Mouse (Mus musculus): ENCODE data around the gene Sox8.

Sox8 gene

GRCm38 (mm10) chr17:25570648-25571452 lies at the start of gene Sox8:
Gene Sox8 (minus strand): TSS chr17:25570686.
- peak; percentile 33 to 74 for DNase-seq (ENCODE audit: low spot score in 2 of 2)

- no peak for DNase-seq (ENCODE audit: low spot score in 2 of 2)
Measured at GRCm38 (mm10) chr17:25618508-25619056, 48.1 kb upstream of the Sox8 start.

- DNase-seq (ENCODE audit: low spot score in 2 of 2): no peak
Measured at GRCm38 (mm10) chr17:25614723-25615510, 44.4 kb upstream of the Sox8 start.

DNA sequence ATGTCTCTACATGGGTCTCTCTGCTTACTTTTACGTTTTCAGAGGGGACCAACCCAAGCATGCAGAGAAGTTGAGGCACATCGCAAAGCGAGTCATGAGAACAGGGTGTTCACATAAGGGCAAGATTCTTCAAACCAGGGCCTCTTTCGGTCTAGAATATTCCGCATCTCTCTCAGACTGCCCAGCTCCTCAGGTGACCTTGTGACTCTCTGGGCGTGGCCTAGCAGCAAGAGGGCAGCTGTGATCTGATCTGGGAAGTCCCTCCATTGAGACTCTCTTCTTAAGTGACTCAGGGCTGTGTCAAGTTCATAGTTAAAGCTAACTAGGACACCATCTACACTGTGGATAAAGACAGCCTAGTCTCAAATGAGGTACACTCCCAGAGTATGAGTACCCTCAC lies 42.8 kb upstream of the Sox8 start:
- no peak for DNase-seq (ENCODE audit: low spot score in 2 of 2)

DNA sequence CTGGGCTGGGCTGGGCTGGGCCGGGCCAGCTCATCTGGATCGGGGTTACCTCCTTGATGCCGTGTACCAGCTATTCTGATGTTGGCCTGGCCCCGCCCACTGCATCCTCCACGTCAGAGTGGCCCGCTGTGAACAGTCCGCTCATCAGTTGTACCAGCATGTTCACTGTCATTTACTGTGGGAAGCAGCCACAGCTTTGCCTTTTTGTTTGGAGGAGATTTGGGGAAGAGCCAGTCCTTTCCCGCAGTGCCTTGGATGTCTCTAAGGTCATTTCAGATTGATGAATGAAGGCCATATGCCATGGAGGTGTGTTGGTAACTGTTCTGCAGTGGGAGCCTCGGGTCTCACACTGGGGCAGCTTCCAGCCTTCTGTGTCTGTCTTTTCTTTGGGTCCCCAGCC lies 42.1 kb upstream of the Sox8 start:
- no peak for DNase-seq (ENCODE audit: low spot score in 2 of 2)

DNA sequence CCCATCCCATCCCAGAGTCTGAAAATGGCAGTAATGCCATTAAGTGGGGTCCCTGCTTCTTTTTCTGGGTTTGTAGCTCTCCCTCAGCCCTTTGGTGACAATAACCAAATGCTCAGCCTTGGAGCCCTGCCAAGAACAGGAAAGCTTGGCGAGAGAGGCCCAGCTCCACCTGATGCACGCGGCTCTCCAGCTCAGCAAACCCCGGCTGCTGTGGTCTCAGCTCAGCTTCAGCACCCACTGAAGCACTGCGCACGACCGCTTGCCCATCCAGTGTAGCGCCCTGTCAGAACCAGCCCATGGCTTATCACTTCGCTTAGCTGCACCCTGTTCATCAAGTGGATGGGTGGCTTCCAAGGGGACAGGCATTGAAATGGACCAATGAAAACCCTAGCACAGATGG lies 39.7 kb upstream of the Sox8 start:
- no peak for DNase-seq (ENCODE audit: low spot score in 2 of 2)

DNA sequence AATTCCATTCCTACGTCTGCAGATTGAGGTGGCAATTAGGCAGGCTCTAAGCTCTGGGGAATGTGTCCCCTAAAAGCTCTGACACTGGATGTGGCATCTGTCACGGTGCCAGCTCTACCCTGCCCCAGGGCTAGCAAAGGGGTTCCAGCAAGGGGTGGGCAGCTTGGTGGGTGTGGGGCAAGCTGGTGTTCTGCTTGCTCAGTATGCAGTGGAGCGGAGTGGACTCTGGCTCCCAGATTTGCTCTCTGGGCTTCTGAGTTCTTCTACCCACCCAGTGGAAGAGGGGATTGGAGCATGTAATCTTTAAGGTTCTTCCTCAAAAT lies 39.0 kb upstream of the Sox8 start:
- DNase-seq (ENCODE audit: low spot score in 2 of 2): no peak

DNA sequence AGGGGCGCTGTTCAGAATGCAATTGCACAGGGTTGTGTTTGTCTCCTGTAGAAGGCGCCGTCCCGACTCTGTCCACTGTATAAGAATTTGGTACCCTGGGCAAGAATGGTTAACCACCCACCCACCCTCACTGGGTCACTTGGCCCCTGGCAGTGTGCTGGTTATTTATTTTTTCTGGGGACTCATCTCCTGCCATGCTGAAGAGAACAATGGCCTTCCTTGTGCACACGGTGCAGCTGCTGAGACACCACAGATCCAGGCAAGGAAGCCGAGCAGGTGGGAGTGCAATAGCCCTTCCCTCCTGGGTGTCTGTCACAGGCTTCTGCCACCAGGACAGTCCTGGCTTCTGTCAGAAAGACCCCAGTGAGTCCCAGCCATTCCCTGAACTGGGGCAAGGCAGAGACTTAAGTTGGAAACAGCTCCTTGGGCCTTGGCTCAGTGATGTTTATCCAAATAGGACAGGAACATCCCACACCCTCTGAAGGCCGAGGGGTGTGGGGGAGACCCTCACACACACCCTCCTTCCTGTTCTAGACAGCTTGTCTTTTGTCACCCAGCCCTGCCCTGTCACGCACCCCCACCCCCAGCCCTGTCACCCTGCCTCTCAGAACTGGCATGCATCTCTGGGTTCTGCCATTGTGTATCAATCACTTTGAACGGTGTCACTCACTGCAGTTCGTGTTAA lies 38.5 kb upstream of the Sox8 start:
- no peak for DNase-seq (ENCODE audit: low spot score in 2 of 2)

GRCm38 (mm10) chr17:25608137-25608785 lies 37.8 kb upstream of the Sox8 start:
- DNase-seq (ENCODE audit: low spot score in 2 of 2): no peak

DNA sequence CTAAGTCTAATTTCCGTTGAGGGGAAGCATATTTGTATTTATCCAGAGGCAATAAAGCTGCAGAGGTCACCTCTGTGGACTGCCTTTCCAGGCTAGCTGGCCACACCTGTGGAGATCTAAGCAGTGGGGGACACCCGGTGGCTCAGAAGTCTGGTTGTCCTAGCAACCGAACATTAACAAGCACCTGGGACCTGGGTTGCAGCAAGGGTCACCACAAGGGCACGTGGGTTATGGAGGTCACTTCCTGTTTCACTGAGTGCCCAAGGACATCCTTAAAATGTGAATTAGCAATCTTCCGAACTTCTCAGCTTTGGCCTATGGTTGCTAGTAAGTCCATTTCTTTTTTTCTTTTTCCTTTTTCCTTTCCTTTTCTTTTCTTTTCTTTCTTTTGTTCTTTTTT lies 33.7 kb upstream of the Sox8 start:
- DNase-seq (ENCODE audit: low spot score in 2 of 2): no peak

- no peak for DNase-seq (ENCODE audit: low spot score in 2 of 2)
Measured at GRCm38 (mm10) chr17:25602366-25602765, 31.9 kb upstream of the Sox8 start.

GRCm38 (mm10) chr17:25597537-25597936 lies 27.1 kb upstream of the Sox8 start:
- no peak for DNase-seq (ENCODE audit: low spot score in 2 of 2)

DNA sequence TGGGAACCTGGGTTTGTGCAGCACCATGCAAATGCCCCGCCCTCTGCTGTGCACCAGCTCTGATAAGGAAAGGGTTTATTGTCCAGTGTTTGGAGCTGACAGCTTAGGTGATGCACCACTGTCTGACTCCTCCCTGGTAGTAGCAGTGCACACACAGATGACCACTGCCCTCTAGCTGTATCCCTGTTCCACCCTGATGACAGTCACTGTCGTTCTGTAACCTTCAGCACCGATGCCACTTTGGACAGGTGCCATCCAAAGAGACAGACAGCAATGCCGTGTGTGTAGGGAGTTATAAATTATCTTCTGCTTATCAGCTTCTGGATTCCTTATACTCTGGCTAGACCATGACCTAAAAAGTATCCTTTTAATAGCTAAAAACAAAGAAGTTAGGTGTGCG lies 25.0 kb upstream of the Sox8 start:
- no peak for DNase-seq (ENCODE audit: low spot score in 2 of 2)

GRCm38 (mm10) chr17:25593411-25594261 lies 23.1 kb upstream of the Sox8 start:
- no peak for DNase-seq (ENCODE audit: low spot score in 2 of 2)

DNA sequence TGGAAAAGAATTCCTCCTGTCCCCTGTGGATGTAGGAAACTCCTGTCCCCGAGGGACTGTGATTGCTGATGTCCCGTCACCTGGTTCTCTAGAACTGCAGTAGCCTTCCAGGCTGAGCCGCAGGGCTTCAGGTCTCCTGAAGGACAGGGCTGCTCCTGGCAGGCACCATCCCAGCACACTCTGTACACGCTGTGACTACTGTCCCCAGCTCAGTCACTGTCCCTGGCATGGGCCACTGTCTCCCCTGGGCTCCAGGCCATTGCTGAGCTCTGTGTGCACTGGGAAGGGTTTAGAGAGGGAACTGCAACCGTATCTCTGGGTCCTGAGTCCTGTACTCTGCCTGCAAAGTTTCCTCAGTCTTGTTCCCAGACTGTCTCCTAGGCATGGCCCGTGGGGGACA lies 21.9 kb upstream of the Sox8 start:
- no peak for DNase-seq (ENCODE audit: low spot score in 2 of 2)

GRCm38 (mm10) chr17:25590985-25591384 lies 20.5 kb upstream of the Sox8 start:
- DNase-seq (ENCODE audit: low spot score in 2 of 2): no peak

DNA sequence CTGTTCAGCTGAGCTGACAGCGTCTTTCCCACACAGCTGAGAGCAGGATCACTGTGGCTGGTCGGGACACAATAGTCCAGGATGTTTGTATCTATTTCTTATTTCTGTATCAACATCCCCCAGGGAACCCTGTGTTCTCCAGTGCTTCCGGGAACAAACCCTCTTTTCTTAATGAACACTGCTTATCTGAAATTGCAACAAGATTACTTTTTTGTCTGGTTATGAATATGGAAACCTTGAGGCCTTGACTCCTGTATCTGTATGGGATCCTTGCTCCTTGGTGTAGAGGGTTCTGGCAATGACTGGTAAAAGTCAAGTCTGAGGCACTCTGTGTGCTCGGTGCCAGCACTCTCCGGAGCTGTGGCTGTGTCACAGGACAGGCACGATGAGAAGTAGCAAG lies 19.6 kb upstream of the Sox8 start:
- no peak for DNase-seq (ENCODE audit: low spot score in 2 of 2)

DNA sequence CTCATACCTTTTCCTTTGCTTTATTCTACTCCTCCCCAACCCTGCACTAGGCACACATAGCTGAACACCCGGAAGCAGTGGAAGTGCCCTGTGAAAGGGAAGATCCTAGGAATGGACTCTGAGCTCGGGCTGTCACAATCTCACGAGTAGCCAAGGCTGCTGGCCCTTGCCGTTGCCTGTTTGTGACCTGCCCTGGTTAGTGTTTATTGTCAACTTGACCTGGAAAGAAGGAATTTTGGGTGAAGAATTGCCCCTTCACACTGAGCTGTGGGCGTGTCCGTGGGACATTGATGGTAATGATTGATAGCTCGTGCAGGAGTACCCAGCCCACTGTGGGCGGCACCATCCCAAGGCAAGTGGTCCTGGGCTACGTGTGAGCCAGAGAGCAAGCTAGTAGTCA lies 14.2 kb upstream of the Sox8 start:
- DNase-seq (ENCODE audit: low spot score in 2 of 2): no peak

DNA sequence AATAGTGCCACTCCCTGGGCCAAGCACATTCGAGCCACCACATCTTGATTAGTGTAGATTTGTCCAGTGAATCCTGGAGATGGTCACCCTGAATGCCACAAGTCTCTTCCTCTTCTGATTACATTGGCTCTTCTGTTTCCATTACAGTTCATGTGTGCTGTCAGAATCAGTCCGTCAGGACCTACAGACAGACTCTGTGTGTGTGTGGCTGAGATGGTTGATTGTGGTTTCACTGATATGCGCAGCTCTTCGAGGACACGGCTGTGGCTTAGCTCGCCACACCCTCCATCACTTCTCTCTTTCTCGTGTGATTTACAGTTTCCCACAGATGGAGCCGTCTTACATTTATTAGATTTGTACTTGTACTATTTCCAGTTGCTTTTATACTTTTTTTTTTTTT lies 13.4 kb upstream of the Sox8 start:
- no peak for DNase-seq (ENCODE audit: low spot score in 2 of 2)

DNA sequence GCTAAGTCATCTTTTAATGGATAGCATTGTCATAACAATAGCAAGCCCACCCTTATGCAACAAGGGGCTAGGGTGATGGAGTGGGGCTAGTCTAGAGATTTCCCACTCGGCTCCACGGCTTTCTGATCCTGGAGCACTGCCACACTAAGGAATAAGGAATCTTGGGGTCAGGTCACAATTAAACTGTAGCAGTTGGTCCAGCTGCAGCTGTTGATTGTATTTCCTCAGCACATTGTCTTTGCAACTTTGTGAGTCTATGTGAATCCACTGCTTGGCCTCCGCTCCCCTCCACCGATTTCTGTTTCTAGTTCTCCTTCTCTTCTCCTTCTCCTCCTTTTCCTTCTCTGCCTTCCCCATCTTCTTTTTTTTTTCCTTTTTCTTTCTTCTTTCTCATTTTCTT lies 12.6 kb upstream of the Sox8 start:
- DNase-seq (ENCODE audit: low spot score in 2 of 2): no peak

- DNase-seq (ENCODE audit: low spot score in 2 of 2): no peak
Measured at GRCm38 (mm10) chr17:25582076-25582475, 11.6 kb upstream of the Sox8 start.

All from spleen, postnatal 10 days (tissue).